Mouse (Mus musculus) cerebral cortex, adult 2 months (tissue): ENCODE measurements around the gene Map2k4.

Experiments
- WGBS: fragments of 180-500 bp; shearing (Covaris S2); methylation state at CpG from one replicate; pipeline ENCODE4 v1.1.7; 2018; 5-methylcytosine and 5-hydroxymethylcytosine counted together

The Map2k4 gene

DNA sequence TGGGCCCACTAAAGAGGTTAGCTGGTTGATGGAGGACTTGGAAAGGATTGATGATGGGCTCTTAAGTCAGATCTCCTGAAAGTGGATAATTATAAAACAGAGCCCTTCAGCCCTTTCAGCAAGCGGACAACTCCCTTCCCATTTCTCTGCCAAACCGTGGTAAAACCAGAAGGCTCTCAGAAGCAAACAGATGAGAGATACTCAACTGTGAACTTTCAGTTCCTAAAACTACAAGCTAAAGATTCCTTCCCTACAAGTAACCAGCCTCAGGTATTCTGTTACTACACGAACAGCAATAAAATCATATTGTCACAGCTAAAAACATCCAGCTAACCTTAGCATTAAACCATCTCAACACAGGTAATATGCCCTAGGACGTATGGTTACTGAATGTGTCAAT lies 83.2 kb downstream of the Map2k4 start:
- 75% methylated on average over 4 of the region's 4 CpGs for WGBS

DNA sequence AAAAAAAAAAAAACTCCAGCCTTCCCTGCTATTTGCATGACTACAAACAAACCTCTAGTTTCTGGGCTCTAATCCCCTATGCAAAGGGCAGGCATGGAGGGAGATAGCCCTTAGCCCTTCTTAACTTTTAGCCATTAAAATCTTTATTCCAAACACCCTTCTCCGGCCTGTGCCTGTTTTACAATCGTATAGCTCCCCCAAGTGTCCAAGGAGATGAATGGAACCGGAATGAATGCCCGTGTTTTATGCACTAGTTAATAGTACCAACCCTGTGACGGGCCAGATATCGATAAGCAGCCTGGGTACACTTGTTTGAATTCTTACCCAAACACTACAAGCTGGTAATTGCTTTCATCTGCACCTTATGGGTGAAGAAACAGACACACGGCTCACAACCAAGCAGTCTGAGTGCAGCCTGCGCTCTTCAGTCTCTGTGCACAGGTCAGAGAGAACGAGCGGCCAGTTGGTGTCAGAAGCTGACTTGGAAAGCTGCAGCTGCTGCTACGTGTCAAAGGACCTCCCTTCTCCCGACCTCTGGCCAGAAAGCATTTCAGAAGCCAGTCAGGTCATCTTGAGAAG lies 109.2 kb downstream of the Map2k4 start:
- 28% methylated on average over 12 of the region's 12 CpGs for WGBS

DNA sequence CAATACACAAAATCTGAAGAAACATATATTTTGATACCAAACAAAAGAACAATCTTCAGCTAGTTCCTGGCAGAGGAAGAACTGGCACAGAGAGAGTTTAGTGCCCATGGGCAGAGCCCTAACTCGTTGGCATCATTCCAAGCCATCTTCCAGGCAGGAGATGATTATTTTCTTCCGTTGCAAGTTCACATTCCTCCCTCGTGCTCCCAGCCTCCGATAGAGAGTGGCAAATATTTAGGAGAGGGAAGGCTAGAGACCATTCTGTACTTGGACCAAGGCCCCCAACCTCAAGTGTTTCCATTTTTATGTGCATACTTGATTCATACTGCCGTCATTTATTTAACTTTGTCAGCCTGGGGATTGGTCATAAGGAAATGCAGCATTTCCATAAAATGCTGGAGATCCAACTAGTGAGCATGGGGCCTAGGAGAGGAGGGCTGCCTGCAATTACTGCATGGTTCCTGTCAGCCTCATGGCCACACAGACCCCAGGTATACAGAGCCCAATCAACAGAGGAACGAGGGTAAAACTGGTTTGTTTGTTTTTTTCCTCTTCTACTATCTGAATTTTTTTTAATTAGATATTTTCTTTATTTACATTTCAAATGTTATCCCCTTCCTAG lies 120.6 kb downstream of the Map2k4 start:
- WGBS, result 67% methylated on average over 6 of the region's 6 CpGs

DNA sequence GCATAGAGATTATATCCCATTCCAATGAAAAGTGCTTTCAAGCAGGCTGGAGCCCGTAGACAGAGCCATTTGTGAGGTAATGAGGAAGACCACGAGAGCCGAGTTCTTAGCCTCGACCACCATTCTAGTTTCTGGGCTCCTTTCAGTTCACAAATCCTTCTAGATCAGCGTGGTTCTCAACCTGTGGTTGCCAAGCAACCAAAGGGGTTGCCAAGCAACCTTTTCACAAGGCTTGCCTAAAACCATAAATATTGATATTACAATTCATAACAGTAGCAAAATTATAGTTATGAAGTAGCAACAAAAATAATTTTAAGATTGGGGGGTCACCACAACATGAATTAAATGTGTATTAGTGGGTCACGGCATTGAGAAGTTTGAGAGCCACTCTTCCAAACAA lies 123.2 kb downstream of the Map2k4 start:
- WGBS, result 42% methylated on average over 6 of the region's 6 CpGs

DNA sequence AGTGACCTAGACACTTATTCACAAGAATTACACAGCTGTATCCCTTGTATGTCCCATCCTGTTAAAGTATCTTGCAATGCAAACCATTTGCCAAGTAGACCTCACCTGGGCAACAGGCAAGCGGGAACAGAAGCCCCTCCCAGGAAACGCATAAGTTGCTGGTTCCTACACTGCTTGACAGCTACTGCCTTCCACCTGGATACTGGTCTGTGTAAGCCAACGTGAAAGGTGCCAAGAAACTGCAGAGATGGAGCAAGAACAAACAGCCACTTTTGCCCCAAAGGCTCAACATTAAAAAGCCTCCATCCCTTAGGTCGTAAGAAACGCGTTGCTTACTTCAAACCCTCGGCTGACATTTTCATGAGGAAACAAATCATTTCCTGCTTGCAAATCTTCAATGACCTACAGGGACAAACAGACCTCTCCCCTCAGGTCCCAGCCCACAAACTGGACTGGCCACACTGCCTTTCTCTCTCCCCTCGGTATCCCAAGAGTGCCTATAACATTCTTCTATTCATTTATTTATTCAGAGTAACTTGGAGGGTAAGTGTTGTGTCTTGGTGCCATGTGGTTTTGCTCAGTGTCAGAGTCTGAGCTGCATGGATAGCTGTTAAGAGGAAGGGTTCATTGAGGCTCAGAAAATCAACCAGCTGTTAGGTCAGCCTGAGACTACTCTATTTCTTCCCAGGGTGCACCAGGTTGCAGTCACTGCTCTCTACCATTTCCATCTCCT lies 126.1 kb downstream of the Map2k4 start:
- WGBS, result 78% methylated on average over 8 of the region's 8 CpGs

DNA sequence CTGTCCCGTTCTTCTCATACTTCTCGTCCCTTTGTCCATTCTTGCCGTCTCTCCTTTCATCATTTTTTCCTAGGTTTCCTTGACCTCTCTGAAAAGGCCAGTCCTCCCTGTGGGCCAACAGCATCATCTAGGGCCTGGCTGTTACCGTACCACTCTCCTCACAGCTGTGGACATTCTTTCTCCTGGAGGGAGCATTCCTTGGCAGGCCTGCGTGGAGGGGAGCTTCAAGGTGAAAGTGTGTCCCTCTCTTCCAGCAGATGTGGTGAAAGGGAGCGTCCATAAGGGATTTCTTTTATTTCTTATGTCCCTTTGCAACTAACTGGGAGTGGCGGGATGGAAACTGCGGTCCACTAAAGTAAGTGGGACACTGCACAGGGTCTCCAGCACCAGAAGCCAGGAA lies 134.2 kb downstream of the Map2k4 start:
- 88% methylated on average over 8 of the region's 8 CpGs for WGBS

DNA sequence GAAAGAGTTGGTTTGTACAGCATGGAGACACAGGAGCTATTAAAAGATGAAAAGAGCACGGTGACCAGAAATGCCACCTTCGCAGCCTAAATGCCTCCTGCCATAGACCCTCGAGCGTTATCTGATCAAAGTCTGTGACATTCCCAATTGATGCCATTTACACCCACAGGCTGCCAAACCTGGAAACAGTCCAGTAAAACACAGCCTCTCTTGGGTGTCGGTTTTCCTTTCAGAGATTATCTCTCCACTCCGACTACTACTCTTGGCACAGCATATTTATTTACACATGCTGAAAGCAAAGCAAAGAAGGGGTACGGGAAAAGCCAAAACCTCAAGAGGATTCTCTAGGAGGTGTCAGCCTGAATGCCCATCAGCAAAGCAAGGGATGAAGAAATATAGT lies 136.7 kb downstream of the Map2k4 start:
- 69% methylated on average over 7 of the region's 7 CpGs for WGBS

DNA sequence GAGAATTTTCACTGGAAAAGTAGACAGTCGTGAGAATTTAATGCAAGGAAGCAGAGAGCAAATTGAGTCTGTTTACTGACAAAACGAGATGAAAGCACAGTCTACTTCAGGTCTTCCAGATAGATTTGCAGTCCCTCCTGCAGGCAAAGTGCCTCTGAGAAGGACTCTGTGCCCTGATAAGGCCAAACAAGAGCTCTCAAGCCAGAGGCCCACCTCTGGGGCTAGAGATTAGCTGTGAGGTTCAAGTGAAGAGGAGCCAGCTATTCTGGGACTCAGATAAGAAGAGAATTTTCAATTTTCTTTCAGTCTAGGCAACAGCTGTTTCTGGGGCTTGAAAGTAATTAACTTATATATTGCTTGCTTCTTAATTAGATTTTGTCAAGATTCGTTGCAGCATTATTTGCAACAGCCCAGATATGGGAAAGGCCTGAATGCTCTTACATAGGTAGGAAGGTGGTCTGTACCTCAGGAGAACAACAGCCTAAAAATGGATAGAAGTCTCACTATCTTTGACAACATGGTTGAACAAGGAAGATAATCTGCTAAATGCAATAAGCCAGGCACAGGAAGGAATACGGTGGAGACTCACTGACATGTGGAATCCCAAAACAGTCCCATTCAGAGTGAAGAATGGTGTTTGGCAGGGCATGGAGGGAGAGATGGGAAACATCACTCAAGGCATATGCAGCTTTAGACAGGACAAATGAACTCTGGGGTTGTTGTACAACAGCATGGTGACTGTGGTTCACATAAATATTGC lies 138.0 kb downstream of the Map2k4 start:
- 69% methylated on average over 4 of the region's 4 CpGs for WGBS

DNA sequence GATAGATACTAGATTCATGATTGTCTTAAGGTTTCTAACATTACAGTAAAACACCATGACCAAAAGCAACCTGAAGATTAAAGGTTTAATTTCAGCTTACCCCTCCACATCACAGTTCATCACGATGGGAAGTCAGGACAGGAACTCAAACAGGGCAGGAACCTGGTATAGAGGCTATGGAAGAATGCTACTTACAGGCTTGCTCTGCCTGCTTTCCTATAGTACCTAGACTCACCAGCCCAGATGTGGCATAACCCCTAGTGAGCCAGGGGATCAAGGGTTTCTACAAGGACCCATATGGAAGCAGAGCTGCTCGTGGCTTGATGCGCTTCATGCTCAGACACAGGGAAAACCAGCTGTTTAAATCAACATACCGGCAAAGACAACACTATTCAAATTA lies 138.6 kb downstream of the Map2k4 start:
- 78% methylated on average over 4 of the region's 4 CpGs for WGBS

DNA sequence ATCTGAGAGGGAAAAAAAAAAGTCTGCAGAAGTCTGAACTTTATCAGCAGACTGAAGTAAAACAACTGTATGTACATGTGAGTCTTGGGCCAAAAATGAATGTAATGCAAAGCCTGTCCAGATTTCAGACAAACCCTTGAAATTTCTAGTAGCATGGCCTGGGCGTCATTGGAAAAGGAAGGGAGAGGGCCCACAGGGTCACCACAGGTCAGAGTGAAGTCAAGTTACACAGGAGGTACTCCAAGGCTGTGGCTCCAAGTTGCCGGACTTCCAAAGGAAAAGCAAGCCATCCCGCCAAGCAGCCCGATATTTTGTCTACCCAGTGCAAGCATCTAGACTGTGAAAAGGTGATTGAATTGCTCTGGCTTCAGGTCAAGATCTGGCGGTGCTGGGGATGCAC lies 141.8 kb downstream of the Map2k4 start:
- 84% methylated on average over 5 of the region's 5 CpGs for WGBS

DNA sequence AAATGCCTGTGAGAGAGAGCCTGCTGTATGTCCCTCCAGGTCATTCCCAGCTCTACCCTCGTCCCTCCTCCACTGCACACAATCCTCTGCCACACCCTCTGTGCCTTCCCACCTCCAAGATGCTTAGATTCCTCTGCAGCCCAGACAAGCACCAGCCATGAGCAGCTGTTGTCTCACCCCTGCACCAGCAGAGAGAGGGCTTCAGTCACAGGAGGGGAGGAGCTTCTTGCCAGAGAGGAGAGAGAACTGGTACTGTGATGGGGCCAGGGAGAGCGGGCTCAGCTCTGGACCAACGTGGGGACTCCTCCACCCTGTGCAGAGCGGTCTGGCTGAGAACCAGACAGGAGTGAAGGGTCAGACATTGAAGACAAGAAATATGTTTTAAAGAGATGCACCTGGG lies 143.6 kb downstream of the Map2k4 start:
- WGBS, result 68% methylated on average over 4 of the region's 4 CpGs

DNA sequence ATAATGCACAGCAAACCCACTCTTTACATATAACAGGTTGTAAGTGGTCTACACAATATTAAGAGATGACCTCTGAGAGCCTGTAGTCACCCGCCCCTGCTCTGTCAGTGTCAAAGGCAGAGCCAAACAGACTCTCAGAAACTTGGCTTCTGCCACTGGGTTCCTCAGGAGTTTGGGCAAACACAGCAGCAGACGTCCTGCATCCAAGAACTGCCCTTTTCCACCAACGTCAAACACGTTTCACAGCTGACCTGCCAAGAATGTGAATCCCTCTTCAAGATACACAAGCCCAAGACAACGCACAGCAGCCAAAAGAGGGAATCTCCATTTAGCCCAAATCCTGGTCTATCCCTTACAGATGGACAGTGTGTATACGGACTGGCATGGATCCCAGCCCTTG lies 147.8 kb downstream of the Map2k4 start:
- 67% methylated on average over 6 of the region's 6 CpGs for WGBS
